Comparison of ENCODE assay signal across 16 mouse cellular contexts in the genomic region with DNA sequence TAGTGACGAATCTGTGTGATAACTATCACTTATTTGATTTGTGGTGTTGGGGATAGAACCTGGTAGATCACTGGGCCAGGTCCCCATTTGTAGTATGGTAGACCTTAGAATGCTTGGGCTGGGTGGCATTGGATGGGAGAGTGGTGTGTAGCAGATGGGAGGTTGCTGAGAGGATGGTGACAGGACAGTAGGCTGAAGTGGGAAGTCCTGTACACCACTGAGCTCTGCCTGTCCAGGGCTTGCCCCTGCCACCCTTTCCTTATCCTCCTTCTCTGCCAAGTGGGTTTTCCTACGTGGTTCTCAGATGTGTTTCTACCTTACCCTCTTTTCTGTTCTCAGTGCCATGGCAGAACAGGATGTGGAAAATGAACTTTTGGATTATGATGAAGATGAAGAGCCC.
"Had no signal": no experiment of that assay in that cellular context is flagged by ENCODE, and none has a peak within 500 bp of the region (broad histone marks: within the 10 kb centered on the region; RNA-seq: fewer than 3 reads in every experiment).

No protein-coding gene starts in this region.

- H3K27ac ChIP-seq: liver, embryonic 15.5 days; macrophage; midbrain, embryonic 13.5 days; midbrain, embryonic 15.5 days; neural tube, embryonic 12.5 days; stomach, embryonic 15.5 days; stomach, postnatal 0 days had no signal

- H3K4me3 ChIP-seq: liver, embryonic 15.5 days; megakaryocyte, embryonic 14.5 days; midbrain, embryonic 13.5 days; midbrain, embryonic 15.5 days; neural tube, embryonic 12.5 days; stomach, embryonic 15.5 days had no signal

- H3K4me2 ChIP-seq: liver, embryonic 15.5 days; lung, embryonic 14.5 days; midbrain, embryonic 11.5 days; midbrain, embryonic 13.5 days; midbrain, embryonic 15.5 days; neural tube, embryonic 12.5 days; stomach, embryonic 15.5 days had no signal

- H3K9me3 ChIP-seq: liver, embryonic 15.5 days; megakaryocyte, embryonic 14.5 days; midbrain, embryonic 13.5 days; midbrain, embryonic 15.5 days; neural tube, embryonic 12.5 days; stomach, embryonic 15.5 days had no signal

- ATAC-seq: liver, postnatal 0 days; midbrain, embryonic 13.5 days; midbrain, embryonic 15.5 days had no signal

- DNase-seq: liver, postnatal 0 days; lung, embryonic 14.5 days; lung, postnatal 10 days; right cerebral cortex, postnatal 14 days; thymus, adult 2 months; thymus, postnatal 25 days; thymus, postnatal 4 days had no signal

- H3K27me3 ChIP-seq: liver, embryonic 15.5 days; megakaryocyte, embryonic 14.5 days; midbrain, embryonic 13.5 days; midbrain, embryonic 15.5 days; neural tube, embryonic 12.5 days; stomach, embryonic 15.5 days had no signal

- H3K9ac ChIP-seq: liver, embryonic 15.5 days; liver, postnatal 0 days; lung, embryonic 14.5 days; midbrain, embryonic 13.5 days; midbrain, embryonic 15.5 days; neural tube, embryonic 12.5 days; stomach, embryonic 15.5 days had no signal
